Mouse (Mus musculus) hindbrain, embryonic 15.5 days (tissue): ENCODE measurements around the gene Tipin. TPM values are rescaled to one million over a fixed set of nuclear protein-coding genes. Genes with fewer than 3 reads are reported as not detected.
"Not testable (repeated sequence)": the region's sequence is repeated elsewhere in the genome, so short reads cannot be mapped to it uniquely, and the experiment has no call there.

Experiments used
- ATAC-seq: fragments of 200-750 bp; cut with Nextera tagmentation; 2 replicates; pipeline ENCODE4 v1.8.0; 2017; ENCODE audit warnings: low read depth, moderate number of reproducible peaks, moderate TSS enrichment; ENCODE audit not compliant: low FRiP score
- H3K27ac ChIP-seq: fragments of 300-500 bp; sonication (generic); replicated peaks from 2 replicates; pipeline ENCODE4 v1.5.1; 2015; ENCODE audit warnings: mild to moderate bottlenecking, inconsistent platforms
- H3K27me3 ChIP-seq: fragments of 300-500 bp; sonication (generic); 2 replicates; pipeline ENCODE4 v1.6.1; 2015; ENCODE audit warnings: control low read depth, inconsistent platforms
- H3K36me3 ChIP-seq: fragments of 300-500 bp; sonication (generic); 2 replicates; pipeline ENCODE4 v1.6.1; 2015; ENCODE audit warnings: control low read depth, inconsistent platforms
- H3K4me1 ChIP-seq: fragments of 300-500 bp; sonication (generic); replicated peaks from 2 replicates; pipeline ENCODE4 v1.6.1; 2015; ENCODE audit warnings: control low read depth, inconsistent platforms
- H3K4me2 ChIP-seq: fragments of 300-500 bp; sonication (generic); 2 replicates; pipeline ENCODE4 v1.6.1; 2015; ENCODE audit warnings: moderate library complexity, mild to moderate bottlenecking, inconsistent platforms
- H3K4me3 ChIP-seq: fragments of 300-500 bp; sonication (generic); 2 replicates; pipeline ENCODE4 v1.5.1; 2015; ENCODE audit warnings: mild to moderate bottlenecking, inconsistent platforms
- H3K9ac ChIP-seq: fragments of 300-500 bp; sonication (generic); 2 replicates; pipeline ENCODE4 v1.6.1; 2015; ENCODE audit warnings: inconsistent platforms
- H3K9me3 ChIP-seq: fragments of 300-500 bp; sonication (generic); 2 replicates; pipeline ENCODE4 v1.6.1; 2016; ENCODE audit warnings: control low read depth, inconsistent platforms
- WGBS: fragments of 180-500 bp; shearing (Covaris S2); methylation state at CpG from one replicate; pipeline ENCODE4 v1.1.7; 2015; 5-methylcytosine and 5-hydroxymethylcytosine counted together
- polyA plus RNA-seq: library from polyadenylated mRNA; unstranded; fragments of >200 nt; fragmentation: Nextera tagmentation; extraction: Ambion mirVana; gene quantifications from 2 replicates; pipeline ENCODE4 v1.2.1, GENCODE M21; 2015

Tipin gene
- polyA plus RNA-seq, 1 experiment from 2014 or later: 82.3 TPM

DNA sequence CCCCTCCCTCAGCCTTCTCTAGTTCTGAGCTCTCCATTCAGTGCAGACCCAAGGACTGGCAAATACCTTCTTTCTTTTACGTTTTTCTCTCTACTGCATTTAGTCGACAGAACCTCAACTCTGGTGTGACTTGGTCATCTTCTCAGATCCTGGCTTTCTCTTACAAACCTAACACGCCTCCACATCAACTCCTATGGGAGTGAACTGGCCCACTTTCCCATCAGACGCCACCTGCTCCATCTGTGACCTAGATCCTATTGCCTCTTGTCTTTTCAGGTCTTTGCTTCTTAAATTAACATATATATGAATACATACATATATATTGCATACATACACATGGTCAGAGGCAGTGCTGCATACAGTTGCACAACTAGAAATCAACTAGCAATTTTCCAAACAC is 7.6 kb upstream of the Tipin start:
- no peak overlapping the region for H3K4me2 ChIP-seq
- H3K4me1 ChIP-seq: no peaks in the 10 kb centered on the region
- H3K9me3 ChIP-seq: no peaks in the 10 kb centered on the region
- no peaks in the 10 kb centered on the region for H3K36me3 ChIP-seq
- H3K27me3 ChIP-seq: no peaks in the 10 kb centered on the region
- no peak overlapping the region for H3K9ac ChIP-seq
- WGBS: 71% methylated on average over 4 of the region's 4 CpGs
- no peak overlapping the region for H3K4me3 ChIP-seq
- H3K27ac ChIP-seq: no peak overlapping the region
- no peak for ATAC-seq

GRCm38 (mm10) chr9:64274291-64274690 is 7.1 kb upstream of the Tipin start:
- H3K27ac ChIP-seq: no peak overlapping the region
- H3K9ac ChIP-seq: no peak overlapping the region
- H3K4me2 ChIP-seq: no peak overlapping the region
- ATAC-seq: no peak
- H3K27me3 ChIP-seq: no peaks in the 10 kb centered on the region
- H3K9me3 ChIP-seq: no peaks in the 10 kb centered on the region
- H3K4me1 ChIP-seq: no peaks in the 10 kb centered on the region
- H3K36me3 ChIP-seq: no peaks in the 10 kb centered on the region
- 80% methylated on average over 4 of the region's 4 CpGs for WGBS
- H3K4me3 ChIP-seq: no peak overlapping the region

DNA sequence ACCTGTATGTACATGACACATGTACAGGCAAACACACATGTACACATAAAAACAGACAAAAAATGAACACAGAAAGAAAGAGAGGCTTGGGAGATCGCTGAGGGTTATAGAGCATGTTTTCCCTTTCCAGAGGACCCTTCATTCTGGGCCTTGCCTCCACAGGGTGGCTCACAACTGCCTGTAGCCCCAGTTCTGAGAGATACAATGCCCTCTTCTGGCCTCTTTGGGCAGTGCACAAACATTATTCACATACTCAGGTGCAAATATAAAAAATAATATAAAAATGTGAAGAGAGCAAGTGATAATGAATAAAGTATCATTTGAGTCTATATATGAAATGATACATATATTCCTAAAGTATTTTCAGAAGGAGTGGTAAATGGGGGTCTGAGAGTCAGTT is 6.5 kb upstream of the Tipin start:
- Histone ChIP-seq H3K9me3 (no peaks in the 10 kb centered on the region), H3K4me3 (no peak overlapping the region), H3K27me3 (no peaks in the 10 kb centered on the region), H3K27ac (no peak overlapping the region), H3K4me1 (no peaks in the 10 kb centered on the region), H3K9ac (no peak overlapping the region), H3K36me3 (no peaks in the 10 kb centered on the region), H3K4me2 (no peak overlapping the region)
- WGBS: 80% methylated on average over 1 of the region's 1 CpGs
- ATAC-seq: no peak

DNA sequence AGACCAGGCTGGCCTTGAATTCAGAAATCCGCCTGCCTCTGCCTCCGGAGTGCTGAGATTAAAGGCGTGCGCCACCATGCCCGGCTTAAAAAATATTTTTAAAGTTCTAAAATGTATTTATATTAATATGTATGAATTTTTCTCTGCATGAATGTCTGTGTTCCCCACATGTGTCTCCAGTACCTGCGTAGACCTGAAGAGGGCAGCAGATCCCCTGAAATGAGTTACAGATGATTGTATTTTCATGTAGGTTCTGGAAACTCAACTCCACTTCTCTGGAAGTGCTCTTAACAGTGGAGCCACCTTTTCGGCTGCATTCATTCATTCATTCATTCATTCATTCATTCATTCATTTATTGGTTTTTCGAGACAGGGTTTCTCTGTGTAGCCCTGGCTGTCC is 3.7 kb upstream of the Tipin start:
- Histone ChIP-seq H3K4me3 (no peak overlapping the region), H3K4me1 (peaks cover 9% of the 10 kb centered on the region), H3K27me3 (no peaks in the 10 kb centered on the region), H3K9ac (no peak overlapping the region), H3K9me3 (no peaks in the 10 kb centered on the region), H3K4me2 (no peak overlapping the region), H3K27ac (no peak overlapping the region), H3K36me3 (no peaks in the 10 kb centered on the region)
- ATAC-seq: no peak
- WGBS: 70% methylated on average over 8 of the region's 8 CpGs

GRCm38 (mm10) chr9:64278665-64279310 is 2.6 kb upstream of the Tipin start:
- H3K9ac ChIP-seq: no peak overlapping the region
- no peak for ATAC-seq
- 97% methylated on average over 6 of the region's 6 CpGs for WGBS

GRCm38 (mm10) chr9:64281781-64282178 is 399 bp downstream of the Tipin start:
- Histone ChIP-seq H3K4me2 (peak overlapping the region; percentile 67), H3K4me1 (peaks cover 9% of the 10 kb centered on the region), H3K9me3 (no peaks in the 10 kb centered on the region), H3K9ac (peak overlapping the region; percentile 93), H3K27me3 (no peaks in the 10 kb centered on the region), H3K36me3 (no peaks in the 10 kb centered on the region), H3K4me3 (peak overlapping the region; percentile 96), H3K27ac (peak overlapping the region; percentile 90)
- under 1% methylated on average over 24 of the region's 24 CpGs for WGBS
- peak; percentile 92 for ATAC-seq

More at GRCm38 (mm10) chr9:64278665-64279310, 2.6 kb upstream of the Tipin start:
- Histone ChIP-seq H3K4me3 (no peak overlapping the region), H3K4me1 (peaks cover 9% of the 10 kb centered on the region), H3K9me3 (no peaks in the 10 kb centered on the region), H3K4me2 (no peak overlapping the region), H3K27me3 (no peaks in the 10 kb centered on the region), H3K27ac (no peak overlapping the region), H3K36me3 (no peaks in the 10 kb centered on the region)

DNA sequence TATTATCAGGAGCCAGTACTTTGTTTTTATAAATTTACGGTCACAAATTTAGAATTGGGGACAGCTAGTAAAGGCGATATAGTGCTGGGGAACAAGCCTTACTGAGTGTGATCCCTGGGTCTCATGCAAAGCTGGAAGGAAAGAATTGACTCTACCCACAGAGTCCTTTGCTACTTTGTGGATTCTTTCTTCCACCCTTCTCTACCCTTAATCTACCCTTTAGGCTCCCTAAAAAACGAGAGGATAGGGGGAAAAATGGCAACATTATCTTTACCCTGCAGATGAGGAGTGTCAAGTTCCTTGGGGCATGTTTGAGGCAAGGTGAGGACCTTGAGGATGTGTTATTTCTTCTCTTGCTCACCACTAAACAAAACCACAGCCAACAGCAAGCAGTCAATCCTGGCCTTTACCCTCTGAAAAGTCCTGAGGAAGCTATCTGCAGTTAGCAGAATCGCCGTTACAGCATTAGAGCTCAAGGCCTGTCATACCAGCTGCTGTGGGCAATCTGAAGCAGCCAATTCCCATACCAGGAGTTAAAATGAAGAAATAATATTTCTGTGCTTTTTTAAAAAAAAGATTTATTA is 1.1 kb downstream of the Tipin start:
- Histone ChIP-seq H3K4me3 (peak overlapping the region; percentile 96), H3K9me3 (no peaks in the 10 kb centered on the region), H3K9ac (peak overlapping the region; percentile 93), H3K4me1 (peaks cover 9% of the 10 kb centered on the region), H3K27me3 (no peaks in the 10 kb centered on the region), H3K4me2 (peak overlapping the region; percentile 67), H3K27ac (no peak overlapping the region), H3K36me3 (no peaks in the 10 kb centered on the region)
- 74% methylated on average over 5 of the region's 5 CpGs for WGBS
- ATAC-seq: no peak

- ATAC-seq, H3K4me2 ChIP-seq, H3K27ac ChIP-seq, H3K27me3 ChIP-seq, H3K9me3 ChIP-seq, H3K4me1 ChIP-seq, H3K4me3 ChIP-seq, H3K9ac ChIP-seq: not testable (repeated sequence)
- WGBS: over 99% methylated on average over 4 of the region's 4 CpGs
- H3K36me3 ChIP-seq: peaks cover 40% of the 10 kb centered on the region
These were observed 21.7 kb downstream of the Tipin start for GRCm38 (mm10) chr9:64303086-64303485.

GRCm38 (mm10) chr9:64306476-64307312 is 25.3 kb downstream of the Tipin start:
- H3K4me1 ChIP-seq: no peaks in the 10 kb centered on the region
- no peaks in the 10 kb centered on the region for H3K9me3 ChIP-seq
- no peak overlapping the region for H3K27ac ChIP-seq
- no peak overlapping the region for H3K4me2 ChIP-seq
- H3K27me3 ChIP-seq: no peaks in the 10 kb centered on the region
- WGBS: 93% methylated on average over 6 of the region's 6 CpGs
- H3K4me3 ChIP-seq: no peak overlapping the region
- H3K36me3 ChIP-seq: peaks cover 38% of the 10 kb centered on the region
- H3K9ac ChIP-seq: no peak overlapping the region
- ATAC-seq: no peak

GRCm38 (mm10) chr9:64310996-64311785 is 29.8 kb downstream of the Tipin start:
- Histone ChIP-seq H3K9me3 (no peaks in the 10 kb centered on the region), H3K4me2 (no peak overlapping the region), H3K4me3 (no peak overlapping the region), H3K27ac (no peak overlapping the region), H3K4me1 (no peaks in the 10 kb centered on the region), H3K36me3 (peaks cover 18% of the 10 kb centered on the region), H3K9ac (no peak overlapping the region), H3K27me3 (no peaks in the 10 kb centered on the region)
- WGBS: 82% methylated on average over 16 of the region's 16 CpGs
- ATAC-seq: no peak

DNA sequence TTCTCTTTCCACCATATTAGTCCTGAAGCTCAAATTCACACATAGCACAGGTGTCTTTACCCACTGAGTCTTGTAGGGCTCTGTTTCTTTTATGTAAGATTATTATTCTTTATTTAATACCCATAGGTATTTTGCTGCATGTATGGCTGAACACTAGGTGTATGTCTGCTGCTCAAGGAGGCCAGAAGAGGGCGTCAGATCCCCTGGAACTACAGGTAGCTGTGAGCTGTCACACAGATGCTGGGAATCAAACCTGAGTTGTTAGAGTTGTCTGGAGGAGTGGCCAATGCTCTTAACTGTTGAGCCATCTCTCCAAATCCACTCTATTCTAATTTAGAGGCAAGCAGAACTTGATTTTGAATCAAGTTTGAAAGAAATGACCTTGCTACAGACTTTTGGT is 30.7 kb downstream of the Tipin start:
- H3K4me1 ChIP-seq: no peaks in the 10 kb centered on the region
- H3K4me3 ChIP-seq: no peak overlapping the region
- no peaks in the 10 kb centered on the region for H3K27me3 ChIP-seq
- no peaks in the 10 kb centered on the region for H3K9me3 ChIP-seq
- ATAC-seq: no peak
- no peak overlapping the region for H3K9ac ChIP-seq
- WGBS: 30% methylated on average over 1 of the region's 1 CpGs
- H3K4me2 ChIP-seq: no peak overlapping the region
- no peak overlapping the region for H3K27ac ChIP-seq
- peaks cover 16% of the 10 kb centered on the region for H3K36me3 ChIP-seq

DNA sequence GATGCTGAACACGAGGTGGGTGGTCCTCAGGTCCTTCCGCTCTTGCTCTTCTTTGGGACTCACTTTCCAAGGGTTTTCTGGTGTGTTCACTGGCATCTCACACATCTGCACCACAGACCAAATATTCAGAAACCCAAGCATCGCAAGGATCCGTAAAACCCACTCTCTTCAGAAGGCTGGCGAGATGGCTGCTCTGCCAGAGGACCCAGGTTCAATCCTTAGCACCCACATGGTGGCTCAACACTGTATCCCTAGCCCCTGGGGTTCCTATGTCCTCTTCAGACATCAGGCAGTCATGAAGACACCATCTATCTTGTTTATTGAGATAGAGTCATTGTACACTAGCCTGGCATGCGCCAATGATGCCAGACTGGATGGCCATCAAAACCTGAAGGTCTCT is 33.3 kb downstream of the Tipin start:
- Histone ChIP-seq H3K27ac (no peak overlapping the region), H3K4me2 (no peak overlapping the region), H3K4me1 (no peaks in the 10 kb centered on the region), H3K36me3 (peaks cover 11% of the 10 kb centered on the region; the same call in 1 of the 2 replicates), H3K4me3 (no peak overlapping the region), H3K27me3 (no peaks in the 10 kb centered on the region), H3K9me3 (no peaks in the 10 kb centered on the region), H3K9ac (no peak overlapping the region)
- no peak for ATAC-seq
- 95% methylated on average over 6 of the region's 6 CpGs for WGBS
